Mouse (Mus musculus): ENCODE results near the gene Kcnn4.

Kcnn4 gene

GRCm38 (mm10) chr7:24366716-24367632, 3.1 kb upstream of the Kcnn4 start:
- no peak for DNase-seq (ENCODE audit: low spot score)

- no peak for DNase-seq (ENCODE audit: low spot score)
Observed at GRCm38 (mm10) chr7:24368226-24368625, 1.8 kb upstream of the Kcnn4 start.

- no peak for DNase-seq (ENCODE audit: low spot score)
Observed at GRCm38 (mm10) chr7:24368946-24369345, 1.1 kb upstream of the Kcnn4 start.

GRCm38 (mm10) chr7:24371012-24371808, 1.1 kb downstream of the Kcnn4 start:
- DNase-seq (ENCODE audit: low spot score) = no peak

- no peak for DNase-seq (ENCODE audit: low spot score)
Observed at GRCm38 (mm10) chr7:24371809-24372145, 1.7 kb downstream of the Kcnn4 start.

- no peak for DNase-seq (ENCODE audit: low spot score)
Observed at GRCm38 (mm10) chr7:24372300-24372699, 2.2 kb downstream of the Kcnn4 start.

GRCm38 (mm10) chr7:24372786-24373185, 2.7 kb downstream of the Kcnn4 start:
- DNase-seq (ENCODE audit: low spot score) = no peak

GRCm38 (mm10) chr7:24373538-24374379, 3.7 kb downstream of the Kcnn4 start:
- DNase-seq (ENCODE audit: low spot score) = peak; percentile 37

GRCm38 (mm10) chr7:24376456-24376855, 6.4 kb downstream of the Kcnn4 start:
- no peak for DNase-seq (ENCODE audit: low spot score)

- no peak for DNase-seq (ENCODE audit: low spot score)
Observed at GRCm38 (mm10) chr7:24377091-24377865, 7.2 kb downstream of the Kcnn4 start.

- DNase-seq (ENCODE audit: low spot score) = no peak
Observed at GRCm38 (mm10) chr7:24378049-24378701, 8.1 kb downstream of the Kcnn4 start.

GRCm38 (mm10) chr7:24379934-24380333, 9.9 kb downstream of the Kcnn4 start:
- DNase-seq (ENCODE audit: low spot score) = no peak

GRCm38 (mm10) chr7:24380370-24380769, 10.3 kb downstream of the Kcnn4 start:
- DNase-seq (ENCODE audit: low spot score) = no peak

GRCm38 (mm10) chr7:24382730-24383372, 12.8 kb downstream of the Kcnn4 start:
- DNase-seq (ENCODE audit: low spot score) = no peak

- no peak for DNase-seq (ENCODE audit: low spot score)
Observed at GRCm38 (mm10) chr7:24384070-24384469, 14.0 kb downstream of the Kcnn4 start.

GRCm38 (mm10) chr7:24384827-24385226, 14.8 kb downstream of the Kcnn4 start:
- DNase-seq (ENCODE audit: low spot score) = peak; percentile 67

- no peak for DNase-seq (ENCODE audit: low spot score)
Observed at GRCm38 (mm10) chr7:24387059-24387556, 17.0 kb downstream of the Kcnn4 start.

GRCm38 (mm10) chr7:24389516-24390187, 19.6 kb downstream of the Kcnn4 start:
- no peak for DNase-seq (ENCODE audit: low spot score)

- no peak for DNase-seq (ENCODE audit: low spot score)
Observed at GRCm38 (mm10) chr7:24390512-24390911, 20.4 kb downstream of the Kcnn4 start.

- DNase-seq (ENCODE audit: low spot score) = no peak
Observed at GRCm38 (mm10) chr7:24391077-24391476, 21.0 kb downstream of the Kcnn4 start.
